Mouse (Mus musculus) CD4-positive naive resting alpha-beta T cell, adult 57 days (primary cell): ENCODE results near the gene Nr1i2. TPM values are rescaled to one million over a fixed set of nuclear protein-coding genes. Genes with fewer than 3 reads are reported as not detected.

Experiments
- total RNA-seq: library from RNA; stranded (reverse); gene quantifications from one replicate; pipeline ENCODE4 v1.2.4, GENCODE M21; 2023

The Nr1i2 gene
- not detected for total RNA-seq

GRCm38 (mm10) chr16:38294685-38295348 lies at the start of gene Nr1i2:
TSS of gene Nr1i2 (minus strand) at chr16:38294824.

GRCm38 (mm10) chr16:38341396-38342324 lies 47.0 kb upstream of the Nr1i2 start, which contains the start of gene Maats1:
TSS of gene Maats1 (minus strand) at chr16:38342143.

Other genes with a start within 250 kb of the Nr1i2 start
- 85.9 TPM for gene Gsk3b, start 205.8 kb downstream of the Nr1i2 start, total RNA-seq
- gene Maats1, start 47.3 kb upstream of the Nr1i2 start, total RNA-seq: not detected
- gene Cox17, start 52.2 kb upstream of the Nr1i2 start, total RNA-seq: 64.1 TPM
- not detected for gene Gm21987, start 52.2 kb upstream of the Nr1i2 start, total RNA-seq
- gene Popdc2, start 67.4 kb upstream of the Nr1i2 start, total RNA-seq: not detected
- gene Pla1a, start 138.3 kb upstream of the Nr1i2 start, total RNA-seq: not detected
- gene Adprh, start 157.9 kb upstream of the Nr1i2 start, total RNA-seq: 19.5 TPM
- 1.0 TPM for gene Cd80, start 160.7 kb upstream of the Nr1i2 start, total RNA-seq
- gene Timmdc1, start 227.8 kb upstream of the Nr1i2 start, total RNA-seq: 14.1 TPM